Mouse (Mus musculus) urinary bladder, postnatal 36 days (tissue): ENCODE results near the gene Mnd1.

ENCODE experiments used
- DNase-seq, 2 experiments: peaks; one replicate each; pipeline ENCODE4 v3.0.0; 2022; ENCODE audit warnings: low spot score in 2 of 2, mixed read lengths in 1 of 2

The Mnd1 gene

DNA sequence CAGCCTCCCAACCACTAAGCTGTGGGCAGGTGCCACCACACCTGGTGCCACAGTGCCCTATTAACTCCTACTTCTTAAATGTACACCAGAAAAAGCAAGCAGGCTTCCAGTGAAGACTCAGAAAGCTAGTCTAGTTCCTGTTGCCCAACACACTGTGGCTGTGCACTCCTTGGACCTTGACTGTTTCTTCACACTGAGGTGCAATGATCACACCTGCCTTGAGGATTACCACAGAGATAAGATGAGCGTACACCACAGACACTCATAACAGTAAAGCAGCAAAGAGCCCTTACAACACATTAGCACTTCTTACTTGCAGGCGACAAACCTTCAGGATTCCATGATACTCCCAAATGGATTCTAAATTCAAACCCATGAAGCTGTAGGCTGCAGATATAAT lies 62.7 kb downstream of the Mnd1 start:
- no peak for DNase-seq

DNA sequence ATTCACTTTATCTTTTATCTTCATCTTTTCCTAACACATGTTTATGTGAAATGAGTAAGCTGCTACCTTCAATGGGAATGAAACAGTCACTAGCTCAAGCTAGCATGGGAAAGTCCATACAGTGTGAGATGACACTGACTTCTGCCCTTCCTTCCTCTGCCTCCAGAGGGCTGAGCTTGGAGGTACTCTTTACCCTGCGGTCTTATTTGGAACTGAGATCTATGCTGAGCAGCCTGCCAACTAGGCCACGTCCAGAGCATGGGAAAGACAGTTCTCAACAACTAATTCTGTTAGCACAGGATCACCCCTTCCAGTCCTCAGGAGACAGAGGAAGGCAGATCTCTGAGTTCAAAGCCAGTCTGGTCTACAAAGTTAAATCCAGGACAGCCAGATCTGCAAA lies 64.6 kb downstream of the Mnd1 start:
- DNase-seq, result peak in 1 of 2 experiments; percentile 25

DNA sequence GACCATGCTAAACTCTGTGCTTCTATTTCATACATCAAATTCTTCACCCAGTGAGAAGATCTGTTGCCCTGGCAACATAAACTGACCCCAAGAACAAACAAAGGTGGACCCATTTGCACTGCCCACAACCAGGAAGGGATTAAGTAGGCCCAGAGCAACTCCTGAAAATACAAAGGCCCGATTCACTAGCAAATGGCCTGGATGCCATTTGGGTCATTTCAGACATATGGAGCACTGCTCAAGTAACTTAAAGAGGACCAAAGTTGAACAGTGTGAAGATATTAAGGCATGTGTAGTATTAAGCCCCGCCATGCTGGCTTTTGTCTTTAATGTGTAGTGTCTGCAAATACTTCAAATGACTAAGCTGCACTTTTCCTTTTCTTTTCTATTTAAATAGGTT lies 68.7 kb downstream of the Mnd1 start:
- no peak for DNase-seq

DNA sequence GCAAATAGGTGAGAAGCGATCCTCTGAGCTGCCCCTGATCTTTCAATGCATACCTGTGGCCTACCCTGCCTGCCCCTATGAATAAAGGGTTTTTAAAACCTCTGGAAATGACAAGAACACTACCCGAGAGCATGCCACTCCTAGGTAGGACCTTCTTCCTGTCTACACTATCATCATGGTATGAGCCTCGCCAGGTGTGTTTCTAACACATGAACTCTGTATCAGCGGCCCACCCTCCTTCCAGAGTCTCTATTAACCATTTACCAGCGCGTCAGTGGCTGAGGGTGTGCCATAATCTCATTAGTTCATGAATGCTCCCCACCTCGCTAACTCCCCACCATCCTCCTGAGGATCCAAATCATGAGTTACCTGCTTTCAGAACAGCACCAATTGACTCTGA lies 69.2 kb downstream of the Mnd1 start:
- no peak for DNase-seq

DNA sequence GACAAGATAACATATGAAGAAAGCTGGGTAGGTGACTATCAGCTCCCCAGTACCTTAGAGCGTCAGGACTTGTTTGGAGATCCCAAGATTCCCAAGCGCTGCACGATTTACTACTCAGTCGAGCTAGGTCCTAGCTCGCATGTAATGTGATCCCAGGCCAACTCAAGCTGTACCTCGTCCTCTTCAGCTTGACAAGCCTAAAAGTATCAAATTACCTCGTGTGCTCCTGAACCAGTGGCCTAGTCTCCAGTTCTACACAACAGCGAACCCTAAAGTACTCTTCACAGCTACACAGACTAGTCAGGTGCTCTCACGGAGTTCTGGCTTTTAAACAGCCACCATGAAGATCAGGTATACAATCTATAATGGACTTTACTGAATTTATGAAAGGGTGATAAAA lies 70.2 kb downstream of the Mnd1 start:
- no peak for DNase-seq

DNA sequence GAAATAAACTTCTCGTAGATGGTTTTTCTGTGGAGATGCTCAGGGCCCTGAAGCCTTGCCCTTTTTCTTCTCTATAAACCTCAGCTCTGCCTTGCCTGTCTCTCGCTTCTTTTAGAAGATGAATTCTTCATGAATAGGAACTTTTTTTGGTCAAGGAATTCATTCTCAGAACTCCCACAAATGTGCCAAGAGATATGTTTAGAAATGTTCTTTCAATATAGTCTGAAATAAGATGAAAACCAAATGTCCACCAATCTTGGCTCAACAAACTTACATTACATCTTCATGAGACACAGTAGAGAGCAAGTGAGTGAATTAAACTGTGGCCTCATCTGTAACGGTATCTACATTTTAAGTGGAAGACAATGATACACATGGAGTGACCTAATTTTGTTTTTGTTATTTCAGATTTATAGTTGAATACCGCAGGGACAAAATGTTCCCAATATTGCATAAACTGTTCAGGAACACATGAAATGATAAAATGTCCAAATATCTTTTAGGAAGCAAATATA lies 74.3 kb downstream of the Mnd1 start:
- DNase-seq, result no peak

DNA sequence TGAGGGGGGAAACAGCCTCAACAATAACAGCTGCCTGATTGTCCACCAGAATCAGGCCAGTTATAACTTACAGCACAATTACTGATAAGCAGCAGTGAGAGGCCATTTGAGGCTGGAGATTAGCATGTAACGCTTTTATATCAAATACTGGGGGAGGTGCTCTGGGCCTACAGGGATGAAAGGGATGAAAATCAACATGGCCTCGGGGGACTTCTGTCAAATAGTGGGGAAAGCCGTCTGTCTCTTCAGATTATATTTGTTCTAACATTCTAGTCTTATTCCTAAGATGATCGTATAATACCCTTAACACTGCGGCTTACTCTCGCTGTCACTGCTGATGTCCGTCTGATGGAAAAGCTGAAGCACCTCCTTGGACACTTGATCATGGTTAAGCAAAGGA lies 75.5 kb downstream of the Mnd1 start:
- DNase-seq, result no peak

DNA sequence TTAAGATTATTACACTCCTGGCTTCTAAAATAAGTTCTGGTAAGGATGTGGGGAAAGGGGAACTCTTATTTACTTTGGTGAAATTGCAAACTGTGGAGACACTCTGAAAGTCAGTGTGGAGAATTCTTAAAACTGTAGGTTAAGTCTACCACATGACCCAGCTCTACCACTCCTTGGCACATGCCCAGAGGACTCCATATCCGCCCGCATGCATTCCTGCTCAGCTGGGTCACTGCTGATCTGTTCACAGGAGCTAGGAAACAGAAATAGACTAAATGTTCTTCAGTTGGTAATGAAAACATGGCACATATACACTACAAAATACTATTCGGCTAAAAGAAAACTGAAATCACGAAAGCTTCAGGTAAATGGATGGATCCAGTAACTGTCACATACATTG lies 78.1 kb downstream of the Mnd1 start:
- DNase-seq, result no peak

DNA sequence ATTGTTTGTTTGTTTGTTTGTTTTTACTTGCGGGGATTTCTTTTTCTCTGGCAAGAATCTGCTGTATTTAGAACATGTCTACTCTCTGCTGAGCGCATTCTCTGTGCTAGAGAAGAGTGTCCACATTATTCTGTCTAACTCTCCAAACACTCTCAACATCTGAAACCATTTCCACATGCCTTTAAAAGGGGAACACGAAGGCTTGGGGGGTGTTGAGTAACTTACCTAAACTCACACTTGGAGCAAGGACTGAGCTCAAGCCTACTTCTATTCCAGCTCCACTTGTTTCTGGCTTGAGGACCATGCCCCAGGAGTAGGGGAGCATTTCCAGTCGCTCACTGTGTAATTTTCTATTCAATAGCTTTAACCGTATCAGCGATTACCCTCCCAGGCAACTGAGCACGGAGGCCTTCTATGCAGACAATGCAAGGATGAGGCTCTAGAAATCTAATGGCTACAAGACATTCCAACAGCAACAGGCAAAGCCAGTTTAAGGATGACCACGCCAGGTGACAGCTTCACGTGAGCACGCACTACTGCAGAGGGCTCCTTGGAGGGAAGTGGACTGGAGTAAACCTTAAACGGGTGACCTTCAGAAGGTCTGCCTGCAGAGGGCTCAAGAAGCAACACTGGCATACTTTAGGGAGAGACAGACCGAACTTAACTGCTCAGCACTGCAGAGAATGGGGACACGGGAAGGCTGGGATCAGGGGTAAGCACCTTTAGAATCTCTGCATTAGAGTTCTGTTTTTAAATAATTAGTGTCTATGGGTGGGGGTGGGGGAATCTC lies 78.8 kb downstream of the Mnd1 start:
- no peak for DNase-seq

DNA sequence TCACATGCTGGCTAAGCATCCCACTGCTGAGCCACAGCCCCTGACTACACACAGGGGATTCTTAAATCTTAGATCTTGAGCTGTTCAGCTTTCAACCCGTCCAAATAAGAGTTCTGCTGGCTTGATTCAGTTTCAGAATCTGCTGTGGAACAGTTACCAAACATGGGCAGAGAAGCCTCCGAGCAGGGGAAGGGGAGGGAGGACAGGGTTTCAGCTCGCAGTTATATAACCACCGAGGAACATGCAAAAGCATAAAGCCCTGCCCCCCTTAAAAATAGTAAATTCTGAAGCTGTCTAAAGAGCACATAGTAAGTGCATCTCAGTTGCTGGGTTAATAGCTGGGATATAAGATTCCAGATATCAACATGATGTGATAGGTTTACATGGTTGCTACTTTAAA lies 80.1 kb downstream of the Mnd1 start:
- no peak for DNase-seq

DNA sequence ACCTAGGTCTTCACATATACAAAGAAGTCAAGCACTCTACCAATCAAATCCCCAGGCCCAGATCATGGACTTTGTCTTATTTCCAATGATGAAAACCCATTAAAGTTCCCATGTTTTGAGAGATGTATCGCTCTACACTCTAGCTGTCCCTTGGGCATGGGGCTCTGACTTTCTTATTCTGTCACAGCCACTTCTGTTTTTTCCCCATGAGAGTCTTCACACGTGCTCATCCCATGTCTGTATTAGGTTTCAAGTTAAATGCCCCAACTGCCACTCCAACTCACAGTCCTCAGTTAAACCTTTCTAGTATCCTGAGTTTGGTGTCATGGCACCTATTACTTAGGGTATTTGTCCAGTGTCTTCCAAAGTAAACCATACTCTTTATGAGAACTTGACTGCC lies 80.8 kb downstream of the Mnd1 start:
- DNase-seq, result no peak

DNA sequence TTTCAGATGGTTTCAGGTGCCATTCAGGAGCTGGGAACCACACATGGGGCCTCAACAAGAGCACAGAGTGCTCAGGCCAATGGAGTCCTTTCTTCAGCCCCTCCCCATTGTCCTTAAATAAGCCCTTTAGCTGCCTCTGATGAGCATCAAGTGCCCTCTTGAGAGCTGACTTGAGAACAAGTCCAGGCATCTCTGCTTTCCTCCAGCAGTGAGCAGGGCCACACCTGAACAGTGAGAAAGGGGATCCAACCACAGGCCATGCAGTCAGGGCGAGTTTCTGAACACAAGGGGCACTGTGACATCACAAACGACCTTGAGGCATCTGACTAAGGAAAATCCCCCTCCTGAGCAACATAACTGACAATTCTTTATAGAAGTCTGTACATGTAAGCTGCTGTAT lies 83.9 kb downstream of the Mnd1 start:
- no peak for DNase-seq

DNA sequence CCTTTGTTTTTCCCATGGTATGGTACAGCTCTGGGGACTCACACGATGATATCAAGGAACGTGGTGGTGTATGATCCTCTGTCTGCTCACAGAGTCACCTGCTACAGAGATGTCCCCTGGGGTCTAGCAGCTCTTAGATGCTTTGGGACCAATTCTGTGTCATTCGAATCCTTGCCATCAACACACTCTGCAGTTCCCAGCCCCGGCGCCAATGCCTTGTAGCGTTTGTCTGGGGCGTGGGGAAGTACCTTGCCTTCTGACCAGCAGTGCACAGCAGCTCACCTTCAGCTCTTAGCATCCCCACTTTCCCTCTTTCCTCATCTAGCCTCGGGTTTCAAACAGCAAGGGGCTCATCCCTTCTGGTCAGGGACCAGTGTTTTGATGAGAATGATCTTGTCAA lies 84.8 kb downstream of the Mnd1 start:
- no peak for DNase-seq

DNA sequence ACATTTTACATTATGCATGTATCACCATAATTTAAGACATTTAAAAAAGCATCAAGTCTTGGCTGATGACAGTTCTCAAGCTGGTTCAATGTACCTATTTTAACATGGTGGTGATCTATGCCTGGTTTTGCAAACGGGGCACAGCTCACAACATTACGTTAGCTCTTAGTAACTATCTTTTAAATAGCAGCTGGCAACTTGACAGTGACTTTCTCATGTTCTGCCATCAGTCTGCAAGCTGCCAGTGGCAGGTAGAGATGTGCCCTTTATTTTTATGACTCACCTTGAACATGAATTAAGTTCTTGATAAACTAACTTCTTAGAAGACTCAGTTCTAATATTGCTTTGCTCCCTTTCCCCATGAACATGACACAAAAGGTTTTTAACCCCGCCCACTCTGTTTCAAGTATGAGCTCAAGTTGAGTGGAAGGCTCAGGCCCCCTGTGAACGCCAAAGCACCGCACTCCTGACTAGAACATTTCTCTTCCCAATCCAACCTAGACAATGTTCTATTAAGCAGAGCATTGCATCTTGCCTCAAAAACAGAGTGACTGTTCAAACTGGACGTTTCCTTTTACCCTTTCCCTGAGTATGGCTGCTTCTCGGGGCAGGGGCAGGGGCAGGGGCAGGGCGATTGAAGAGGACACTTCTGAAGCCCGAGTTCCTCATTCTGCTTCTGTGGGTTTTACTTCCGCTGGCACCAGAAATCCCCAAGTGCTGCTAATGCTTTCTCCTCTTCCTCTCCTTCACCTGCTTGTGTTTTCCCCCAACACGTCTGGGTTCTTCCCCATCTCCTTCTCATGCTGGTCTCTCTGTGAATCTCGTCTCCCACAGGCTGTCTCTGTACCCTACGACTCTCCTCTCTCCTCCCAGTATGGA lies 86.5 kb downstream of the Mnd1 start:
- no peak for DNase-seq

DNA sequence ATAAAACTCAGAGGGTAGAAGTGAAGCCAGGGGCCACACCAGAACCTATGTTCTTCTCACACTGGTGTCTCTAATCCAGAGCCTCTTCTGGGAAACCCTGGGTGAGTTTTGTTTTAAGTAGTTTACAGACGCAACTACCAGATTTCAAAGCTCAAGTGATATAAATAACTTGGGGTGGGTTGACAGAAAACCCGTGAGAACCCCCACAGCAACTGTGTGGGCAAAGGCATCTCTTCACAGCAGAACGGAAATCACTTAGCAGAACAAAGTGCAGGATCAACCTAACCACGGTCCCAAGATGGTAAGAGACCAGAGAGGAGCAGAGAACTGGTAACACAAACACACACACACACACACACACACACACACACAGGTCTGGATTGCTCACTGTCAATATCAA lies 89.8 kb downstream of the Mnd1 start:
- no peak for DNase-seq

DNA sequence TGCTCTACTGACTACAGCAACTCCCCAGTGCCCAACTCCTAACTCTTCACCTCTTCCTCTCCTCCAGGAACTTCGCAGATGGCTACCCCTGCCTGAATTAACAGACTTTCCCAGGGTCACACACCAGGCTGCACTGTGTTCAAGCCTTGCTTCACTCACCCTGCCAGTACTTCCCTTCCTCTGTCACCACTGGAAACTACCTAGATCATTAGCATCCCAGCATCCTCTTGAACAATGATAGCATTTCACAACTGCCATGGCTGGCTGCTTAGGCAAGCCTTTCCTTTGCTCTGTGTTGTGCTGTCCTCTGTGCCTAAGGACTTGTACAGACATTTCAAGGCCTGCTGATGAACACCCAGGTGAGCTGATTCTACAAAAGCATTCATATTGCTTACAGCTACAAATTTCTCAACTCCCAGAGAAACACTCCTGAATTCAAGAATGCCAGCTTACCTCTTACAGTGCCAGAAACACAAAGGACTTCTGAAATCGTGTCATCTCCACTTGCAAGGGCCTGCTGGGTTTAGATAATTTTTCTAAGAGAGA lies 92.1 kb downstream of the Mnd1 start:
- no peak for DNase-seq

DNA sequence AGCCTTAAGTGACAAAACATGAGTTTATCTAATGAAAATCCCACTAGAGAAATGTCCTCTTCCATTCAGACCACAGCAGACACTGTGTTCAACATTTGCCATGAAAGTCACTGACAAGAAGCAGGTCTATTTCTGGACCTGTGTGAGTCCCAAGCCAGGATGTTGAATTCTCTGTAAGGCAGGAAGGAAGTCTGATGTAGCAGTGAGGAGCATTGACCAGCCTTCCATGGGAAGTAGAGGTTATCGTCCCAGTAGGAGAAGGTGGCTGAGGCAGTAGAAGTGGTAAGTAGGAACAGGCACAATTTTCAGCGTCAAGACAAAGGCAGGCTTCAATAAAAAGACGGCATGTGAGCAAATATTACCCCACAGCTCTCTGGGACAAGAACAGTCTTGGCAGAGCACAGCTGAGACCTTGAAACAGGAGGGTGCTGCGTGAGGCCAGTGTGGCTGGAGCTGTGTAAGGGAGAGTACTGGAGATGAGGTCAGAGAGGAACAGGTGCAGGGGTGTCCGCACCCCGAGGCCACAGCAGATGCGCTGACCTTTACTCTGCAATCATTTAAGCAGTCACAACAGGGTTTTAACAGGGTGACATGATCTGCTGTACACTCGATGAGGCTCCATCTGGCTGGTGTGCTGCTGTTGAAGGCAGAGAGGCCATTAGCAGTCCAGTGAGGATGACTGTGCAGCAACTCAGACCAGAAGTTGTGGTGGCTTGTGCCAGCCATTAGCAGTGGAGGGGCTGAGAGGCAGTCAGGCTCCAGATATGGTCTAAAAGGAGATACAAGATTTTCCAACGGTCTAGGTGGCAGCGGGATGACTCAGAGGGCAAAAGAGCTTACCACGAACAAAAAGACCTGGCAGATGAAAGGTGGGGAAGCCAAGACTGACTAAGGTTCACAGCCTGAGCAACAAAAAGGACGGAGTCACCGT lies 93.8 kb downstream of the Mnd1 start:
- DNase-seq, result peak in 1 of 2 experiments; percentile 5

DNA sequence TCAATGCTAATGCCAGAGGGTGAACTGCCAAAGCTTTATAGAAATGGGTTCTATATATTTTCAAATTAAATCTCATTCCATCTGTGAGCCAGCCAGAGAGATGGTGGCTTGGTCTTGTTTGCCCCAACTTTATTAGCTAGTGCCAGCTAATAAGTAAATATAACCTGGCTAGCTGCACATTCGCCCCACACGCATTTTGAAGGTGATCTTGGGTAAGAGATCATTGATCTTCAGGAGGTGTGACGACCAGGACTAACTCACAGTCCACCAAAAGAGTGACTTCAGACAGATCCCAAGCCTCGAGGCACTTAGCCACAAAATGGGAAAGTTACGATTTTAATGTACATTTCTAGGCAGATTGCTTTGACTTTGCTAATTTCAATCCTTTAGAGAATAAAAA lies 94.6 kb downstream of the Mnd1 start:
- DNase-seq, result no peak

DNA sequence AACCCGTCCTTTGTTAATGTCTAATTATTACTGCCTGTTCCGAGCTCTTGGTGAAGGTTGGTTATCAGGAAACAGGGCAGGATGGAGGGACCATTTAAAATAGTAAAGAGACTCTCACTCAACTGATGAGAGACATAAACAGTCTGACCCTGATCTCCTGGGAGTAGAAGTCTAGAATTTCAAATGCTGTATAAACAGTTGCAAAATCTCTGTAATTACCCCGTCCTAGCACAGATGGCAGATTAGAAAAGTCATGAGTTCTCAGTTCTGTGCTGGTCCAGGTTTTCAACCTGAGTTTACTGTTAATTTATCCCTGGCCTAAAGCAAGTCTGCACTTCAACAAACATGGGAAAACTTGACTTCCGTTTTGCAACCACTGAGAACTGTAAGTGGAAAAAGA lies 95.5 kb downstream of the Mnd1 start:
- no peak for DNase-seq

DNA sequence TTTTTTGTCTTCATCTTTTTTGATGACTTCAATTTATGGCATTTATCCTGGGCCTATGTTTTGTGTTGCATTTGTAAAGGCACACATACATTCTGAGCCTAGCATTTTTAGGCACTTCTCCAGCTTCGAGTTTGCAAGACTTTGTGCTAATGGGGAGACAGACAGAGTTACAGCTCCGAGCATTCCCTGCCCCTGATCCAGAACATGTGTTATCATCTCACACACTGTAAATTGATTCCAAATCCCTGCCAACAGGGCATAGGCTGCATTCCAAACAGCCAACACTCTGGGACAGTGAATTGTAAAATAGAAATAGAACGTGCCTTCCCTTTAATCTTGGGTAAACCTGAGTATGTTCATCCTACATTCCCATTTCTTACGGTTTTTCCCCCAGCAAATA lies 95.9 kb downstream of the Mnd1 start:
- no peak for DNase-seq

DNA sequence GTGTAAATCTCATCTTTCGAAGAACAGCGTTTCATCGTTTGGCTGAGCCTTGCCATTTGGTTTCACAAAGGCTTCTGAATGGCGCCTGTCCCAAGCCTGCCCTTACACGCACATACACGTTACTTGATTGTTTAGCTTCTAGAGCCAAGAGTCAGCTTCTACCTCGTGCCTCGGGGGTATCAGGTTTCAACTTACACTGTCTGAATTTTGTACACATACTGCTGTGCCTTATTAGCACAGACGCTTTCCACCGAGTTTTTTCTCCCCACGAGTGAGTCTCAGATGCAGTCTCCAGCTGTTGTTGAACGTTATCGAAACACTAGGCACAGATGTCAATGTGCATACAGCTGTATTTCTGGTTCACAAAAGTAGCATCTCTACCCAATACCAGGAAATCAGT lies 96.3 kb downstream of the Mnd1 start:
- DNase-seq, result peak; percentile 62 to 70
